Mouse (Mus musculus) MEL (cell line): Measurements from ENCODE around the gene Doc2b. TPM values are rescaled to one million over a fixed set of nuclear protein-coding genes. Genes with fewer than 3 reads are reported as not detected.

Experiments used
- DNase-seq: peaks from one replicate; pipeline ENCODE4 v3.0.0; 2011; ENCODE audit warnings: low read depth, low spot score
- H3K27ac ChIP-seq: 2 replicates; pipeline ENCODE4 v1.5.1; 2012; ENCODE audit warnings: low read depth, mild to moderate bottlenecking, control low read depth, low read length, moderate library complexity; ENCODE audit not compliant: control insufficient read depth
- H3K27me3 ChIP-seq, 2 experiments: fragments of 150-350 bp in 1 of 2; sonication (generic) in 1 of 2; 2 replicates each; pipeline ENCODE4 v1.6.1; 2012; ENCODE audit warnings: low read length in 2 of 2, mild to moderate bottlenecking in 2 of 2, improper control_type of control experiment in 1 of 2, moderate library complexity in 1 of 2; ENCODE audit not compliant: insufficient read depth in 2 of 2, control insufficient read depth in 1 of 2
- H3K36me3 ChIP-seq, 2 experiments: 2 replicates each; pipeline ENCODE4 v1.6.1; 2012 to 2014; ENCODE audit warnings: low read length in 2 of 2, improper control_type of control experiment in 1 of 2, inconsistent platforms in 1 of 2, mild to moderate bottlenecking in 1 of 2; ENCODE audit not compliant: insufficient read depth in 2 of 2, control insufficient read depth in 1 of 2
- H3K4me1 ChIP-seq, 2 experiments: fragments of 150-350 bp in 1 of 2; sonication (generic) in 1 of 2; 2 replicates each; pipeline ENCODE4 v1.6.1; 2012; ENCODE audit warnings: low read length in 2 of 2, improper control_type of control experiment in 1 of 2, mild to moderate bottlenecking in 1 of 2; ENCODE audit not compliant: insufficient read depth in 2 of 2, control insufficient read depth in 1 of 2
- H3K4me3 ChIP-seq, 2 experiments: fragments of 150-350 bp in 1 of 2; sonication (generic) in 1 of 2; 2 replicates each; pipeline ENCODE4 v1.5.1; 2012; ENCODE audit warnings: low read depth in 2 of 2, low read length in 2 of 2, mild to moderate bottlenecking in 2 of 2, moderate library complexity in 2 of 2, control low read depth in 1 of 2, improper control_type of control experiment in 1 of 2; ENCODE audit not compliant: control insufficient read depth in 1 of 2, insufficient read depth in 1 of 2
- H3K79me2 ChIP-seq: 2 replicates; pipeline ENCODE4 v1.6.1; 2012; ENCODE audit warnings: mild to moderate bottlenecking, low read length, moderate library complexity; ENCODE audit not compliant: control insufficient read depth, poor library complexity, insufficient read depth
- H3K9ac ChIP-seq: 2 replicates; pipeline ENCODE4 v1.6.1; 2012; ENCODE audit warnings: low read depth, mild to moderate bottlenecking, control low read depth, low read length, moderate library complexity; ENCODE audit not compliant: control insufficient read depth, poor library complexity, severe bottlenecking
- H3K9me3 ChIP-seq: fragments of 150-350 bp; sonication (generic); replicated peaks from 2 replicates; pipeline ENCODE4 v1.6.1; 2012; ENCODE audit warnings: mild to moderate bottlenecking, low read length, improper control_type of control experiment, moderate library complexity; ENCODE audit not compliant: insufficient read depth
- BHLHE40 ChIP-seq: IDR thresholded peaks from 2 replicates; pipeline ENCODE4 v1.6.1; 2012; ENCODE audit warnings: low read depth, mild to moderate bottlenecking, inconsistent platforms, low read length, improper control_type of control experiment, borderline replicate concordance
- CHD1 ChIP-seq: IDR thresholded peaks from 2 replicates; pipeline ENCODE4 v1.6.1; 2012; ENCODE audit warnings: low read depth, mild to moderate bottlenecking, inconsistent platforms, low read length, improper control_type of control experiment
- CHD2 ChIP-seq: IDR thresholded peaks from 2 replicates; pipeline ENCODE4 v1.6.1; 2011; ENCODE audit warnings: low read length, improper control_type of control experiment
- CTCF ChIP-seq, 3 experiments: IDR thresholded peaks in 2 of 3; conservative IDR thresholded peaks in 1 of 3; 2 replicates each; pipeline ENCODE4 v1.5.1; 2011 to 2012; ENCODE audit warnings: low read length in 3 of 3, low read depth in 2 of 3, mild to moderate bottlenecking in 2 of 3, improper control_type of control experiment in 1 of 3, inconsistent platforms in 1 of 3, mixed read lengths in 1 of 3, moderate library complexity in 1 of 3; ENCODE audit not compliant: control insufficient read depth in 1 of 3, insufficient read depth in 1 of 3, poor library complexity in 1 of 3, severe bottlenecking in 1 of 3
- E2F4 ChIP-seq: IDR thresholded peaks from 2 replicates; pipeline ENCODE4 v1.6.1; 2011; ENCODE audit warnings: low read depth, low read length, improper control_type of control experiment, borderline replicate concordance
- ELF1 ChIP-seq: IDR thresholded peaks from 2 replicates; pipeline ENCODE4 v1.6.1; 2014; ENCODE audit warnings: low read depth, mild to moderate bottlenecking, inconsistent platforms, low read length, improper control_type of control experiment, moderate library complexity
- EP300 ChIP-seq, 2 experiments: IDR thresholded peaks; 2 replicates each; pipeline ENCODE4 v1.6.1; 2011; ENCODE audit warnings: improper control_type of control experiment in 2 of 2, low read length in 2 of 2, low read depth in 1 of 2, mild to moderate bottlenecking in 1 of 2
- ETS1 ChIP-seq: IDR thresholded peaks from 2 replicates; pipeline ENCODE4 v1.6.1; 2012; ENCODE audit warnings: low read depth, mild to moderate bottlenecking, inconsistent platforms, low read length, improper control_type of control experiment, moderate library complexity
- GABPA ChIP-seq: IDR thresholded peaks from 2 replicates; pipeline ENCODE4 v1.6.1; 2012; ENCODE audit warnings: low read depth, mild to moderate bottlenecking, inconsistent platforms, low read length, improper control_type of control experiment, moderate library complexity
- HCFC1 ChIP-seq: IDR thresholded peaks from 2 replicates; pipeline ENCODE4 v1.6.1; 2012; ENCODE audit warnings: low read depth, mild to moderate bottlenecking, inconsistent platforms, low read length, improper control_type of control experiment, moderate library complexity
- KAT2A ChIP-seq: conservative IDR thresholded peaks from 2 replicates; pipeline ENCODE4 v1.6.1; 2012; ENCODE audit warnings: low read depth, low read length, improper control_type of control experiment, inconsistent platforms
- MAX ChIP-seq: IDR thresholded peaks from 2 replicates; pipeline ENCODE4 v1.6.1; 2011; ENCODE audit warnings: low read length, improper control_type of control experiment
- MAZ ChIP-seq: IDR thresholded peaks from 2 replicates; pipeline ENCODE4 v1.6.1; 2012; ENCODE audit warnings: low read depth, mild to moderate bottlenecking, inconsistent platforms, low read length, improper control_type of control experiment
- MXI1 ChIP-seq: IDR thresholded peaks from 2 replicates; pipeline ENCODE4 v1.6.1; 2011; ENCODE audit warnings: mild to moderate bottlenecking, low read depth, low read length, improper control_type of control experiment
- NELFE ChIP-seq: IDR thresholded peaks from 2 replicates; pipeline ENCODE4 v1.6.1; 2011; ENCODE audit warnings: low read depth, low read length, improper control_type of control experiment
- NRF1 ChIP-seq: IDR thresholded peaks from 2 replicates; pipeline ENCODE4 v1.6.1; 2014; ENCODE audit warnings: low read depth, mild to moderate bottlenecking, inconsistent platforms, low read length, improper control_type of control experiment, moderate library complexity; ENCODE audit not compliant: poor library complexity, insufficient read depth, severe bottlenecking
- POLR2AphosphoS2 ChIP-seq: IDR thresholded peaks from 2 replicates; pipeline ENCODE4 v1.6.1; 2011; ENCODE audit warnings: low read length, improper control_type of control experiment
- POLR2AphosphoS5 ChIP-seq: IDR thresholded peaks from 2 replicates; pipeline ENCODE4 v1.6.1; 2012; ENCODE audit warnings: low read depth, borderline replicate concordance, mild to moderate bottlenecking, inconsistent platforms, low read length, moderate library complexity, mixed read lengths
- RAD21 ChIP-seq: IDR thresholded peaks from 2 replicates; pipeline ENCODE4 v1.6.1; 2011; ENCODE audit warnings: mild to moderate bottlenecking, low read depth, low read length, improper control_type of control experiment
- TCF12 ChIP-seq: IDR thresholded peaks from 2 replicates; pipeline ENCODE4 v1.6.1; 2014; ENCODE audit warnings: low read depth, mild to moderate bottlenecking, inconsistent platforms, low read length, improper control_type of control experiment, moderate library complexity
- UBTF ChIP-seq: IDR thresholded peaks from 2 replicates; pipeline ENCODE4 v1.6.1; 2012; ENCODE audit warnings: low read depth, mild to moderate bottlenecking, inconsistent platforms, low read length, improper control_type of control experiment, moderate library complexity, borderline replicate concordance; ENCODE audit not compliant: insufficient read depth
- USF2 ChIP-seq, 2 experiments: IDR thresholded peaks; 2 replicates each; pipeline ENCODE4 v1.6.1; 2011 to 2012; ENCODE audit warnings: improper control_type of control experiment in 2 of 2, low read length in 2 of 2, borderline replicate concordance in 1 of 2, inconsistent platforms in 1 of 2, low read depth in 1 of 2, mild to moderate bottlenecking in 1 of 2; ENCODE audit not compliant: insufficient read depth in 1 of 2
- ZC3H11A ChIP-seq: IDR thresholded peaks from 2 replicates; pipeline ENCODE4 v1.6.1; 2012; ENCODE audit warnings: low read depth, mild to moderate bottlenecking, inconsistent platforms, low read length, improper control_type of control experiment
- ZNF384 ChIP-seq: IDR thresholded peaks from 2 replicates; pipeline ENCODE4 v1.6.1; 2012; ENCODE audit warnings: low read depth, mild to moderate bottlenecking, inconsistent platforms, low read length, improper control_type of control experiment
- polyA plus RNA-seq, 2 experiments: library from polyadenylated mRNA; stranded (reverse) in 1 of 2; unstranded in 1 of 2; fragments of >175 nt in 1 of 2; fragments of >200 nt in 1 of 2; gene quantifications; 2 replicates each; pipeline versions ENCODE4 v1.2.1 to v1.2.4; 2012; ENCODE audit warnings: low replicate concordance in 2 of 2, low read depth in 1 of 2; ENCODE audit not compliant: insufficient read length in 2 of 2, insufficient read depth in 1 of 2, missing spikeins in 1 of 2
- total RNA-seq: library from RNA; depleted of rRNA; stranded (reverse); fragments of 300-350 nt; gene quantifications from 2 replicates; pipeline ENCODE4 v1.2.3, GENCODE M21; 2012

Doc2b gene
- total and polyA plus RNA-seq, 3 experiments = not detected

DNA sequence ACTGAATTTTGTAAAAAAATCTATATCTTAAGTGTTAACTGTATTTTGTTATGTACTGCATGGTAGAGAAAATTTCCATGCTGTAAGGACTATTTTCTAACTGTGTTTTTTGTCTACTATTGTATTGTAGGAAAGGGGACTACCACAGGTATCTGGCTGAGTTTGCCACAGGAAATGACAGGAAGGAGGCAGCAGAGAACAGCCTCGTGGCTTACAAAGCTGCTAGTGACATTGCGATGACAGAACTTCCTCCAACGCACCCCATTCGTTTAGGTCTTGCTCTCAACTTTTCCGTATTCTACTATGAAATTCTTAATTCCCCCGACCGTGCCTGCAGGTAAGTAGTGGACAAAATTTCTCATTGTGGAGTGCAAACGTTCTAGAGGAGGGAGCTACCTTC lies 39.2 kb downstream of the Doc2b start:
- Histone ChIP-seq H3K9ac (no peak overlapping the region), H3K79me2 (peaks cover 45% of the 10 kb centered on the region), H3K36me3 (peaks cover 13 to 71% of the 10 kb centered on the region in 2 experiments), H3K4me3 (no peak overlapping the region), H3K9me3 (no peaks in the 10 kb centered on the region), H3K27ac (no peak overlapping the region), H3K27me3 (no peaks in the 10 kb centered on the region), H3K4me1 (no peaks in the 10 kb centered on the region; a peak in 1 of 4 replicates)
- TF ChIP-seq POLR2AphosphoS5 = no peak
- TF ChIP-seq NRF1 = no peak
- TF ChIP-seq TCF12 = no peak
- TF ChIP-seq POLR2AphosphoS2 = no peak
- TF ChIP-seq HCFC1 = no peak
- no peak for TF ChIP-seq CTCF (IDR thresholded peaks at IDR 0.05 in 2 of 3, conservative IDR thresholded peaks at IDR 0.05 in 1 of 3; ENCODE audit: control insufficient read depth in 1 of 3, insufficient read depth in 1 of 3, low read depth in 2 of 3, low read length in 3 of 3, poor library complexity in 1 of 3, severe bottlenecking in 1 of 3)
- no peak for TF ChIP-seq BHLHE40
- TF ChIP-seq MXI1 = no peak
- TF ChIP-seq ZNF384 = no peak
- TF ChIP-seq MAX = no peak
- no peak for TF ChIP-seq UBTF
- TF ChIP-seq NELFE = no peak
- TF ChIP-seq CHD1 = no peak
- no peak for TF ChIP-seq KAT2A
- TF ChIP-seq EP300 (IDR thresholded peaks at IDR 0.05; ENCODE audit: low read depth in 1 of 2, low read length in 2 of 2) = no peak
- TF ChIP-seq ELF1 = no peak
- TF ChIP-seq GABPA = no peak
- TF ChIP-seq MAZ = no peak
- no peak for TF ChIP-seq ZC3H11A
- DNase-seq = no peak

DNA sequence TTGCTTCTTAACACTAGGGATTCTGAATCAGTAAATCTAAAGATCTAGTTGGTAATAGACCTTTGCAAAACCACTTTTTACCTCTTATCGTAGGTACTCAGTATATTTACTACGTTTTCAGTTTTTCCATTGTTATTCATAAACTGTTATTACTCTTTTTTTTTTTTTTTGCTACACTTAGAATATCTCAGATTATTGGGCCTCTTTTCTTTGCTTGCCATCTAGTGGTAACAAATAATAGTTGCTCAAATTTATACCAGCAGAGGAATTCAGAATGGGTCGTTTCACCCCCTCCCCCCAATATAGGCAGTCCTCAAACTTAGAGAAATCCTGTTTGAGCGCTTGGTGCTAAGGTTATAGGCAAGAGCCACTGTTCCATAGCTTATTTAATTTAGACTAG lies 44.8 kb downstream of the Doc2b start:
- Histone ChIP-seq H3K79me2 (peaks cover 79% of the 10 kb centered on the region), H3K4me3 (no peak overlapping the region), H3K9me3 (no peaks in the 10 kb centered on the region), H3K27me3 (no peaks in the 10 kb centered on the region), H3K36me3 (peaks cover 40 to 56% of the 10 kb centered on the region in 2 experiments), H3K4me1 (peaks cover 0 to 5% of the 10 kb centered on the region in 2 experiments; a peak in 3 of 4 replicates), H3K27ac (no peak overlapping the region), H3K9ac (no peak overlapping the region)
- TF ChIP-seq CHD2 (no peak), UBTF (no peak), CTCF (IDR thresholded peaks at IDR 0.05 in 2 of 3, conservative IDR thresholded peaks at IDR 0.05 in 1 of 3; ENCODE audit: control insufficient read depth in 1 of 3, insufficient read depth in 1 of 3, low read depth in 2 of 3, low read length in 3 of 3, poor library complexity in 1 of 3, severe bottlenecking in 1 of 3) (peak in 2 of 3 experiments; percentile 30 to 40; a peak in 3 of 6 replicates), BHLHE40 (no peak), NRF1 (no peak), KAT2A (no peak), POLR2AphosphoS5 (no peak), TCF12 (no peak), ELF1 (no peak), ETS1 (no peak), USF2 (IDR thresholded peaks at IDR 0.05; ENCODE audit: borderline replicate concordance in 1 of 2, insufficient read depth in 1 of 2, low read depth in 1 of 2, low read length in 2 of 2) (no peak), ZC3H11A (no peak), ZNF384 (peak; percentile 64), E2F4 (no peak), MXI1 (no peak), RAD21 (no peak; the same call in none of the 2 replicates)
- DNase-seq = no peak
